ENCODE assay signal across 9 mouse cellular contexts in the genomic region with DNA sequence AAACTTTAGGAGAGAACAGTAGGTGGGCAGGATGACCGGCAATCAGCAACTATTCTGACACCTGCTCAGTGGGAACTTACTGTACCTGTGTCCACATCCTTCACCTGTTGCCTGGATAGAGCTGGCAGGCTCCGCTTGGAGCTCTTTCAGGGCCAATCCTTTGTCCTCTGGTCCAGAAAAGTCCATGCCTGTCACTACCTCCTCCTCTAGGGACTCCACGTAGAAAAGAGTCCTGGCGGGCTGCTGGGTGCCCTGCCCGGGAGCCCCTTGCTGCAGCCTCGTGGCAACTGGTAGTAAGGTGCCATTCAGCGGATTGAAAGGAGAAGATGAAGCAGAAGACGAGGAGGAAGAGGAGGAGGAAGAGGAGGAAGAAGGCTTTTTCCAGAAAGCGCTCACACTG. TPM values are rescaled to one million over a fixed set of nuclear protein-coding genes. Genes with fewer than 3 reads are reported as not detected.
DNase-seq lines count a peak whose midpoint lies in the region; ATAC-seq and TF ChIP-seq lines count a peak whose summit lies in the region.
"Had no signal": no experiment of that assay in that cellular context is flagged by ENCODE, and none has a peak within 500 bp of the region (broad histone marks: within the 10 kb centered on the region; RNA-seq: fewer than 3 reads in every experiment).

No protein-coding gene starts in this region.

- no peak for DNase-seq in heart, adult 9 months (ENCODE audit: low spot score in 2 of 2)
- DNase-seq in forebrain, embryonic 11.5 days (ENCODE audit: low spot score): peak; percentile 61
- no peak for DNase-seq in thymus, postnatal 36 days
- no peak for DNase-seq in frontal cortex, postnatal 25 days (ENCODE audit: low spot score in 2 of 2)
- DNase-seq in layer of hippocampus, adult 9-10 months (ENCODE audit: low spot score): no peak

- H3K4me2 ChIP-seq in heart, embryonic 12.5 days: peak overlapping the region; percentile 98
- H3K4me2 ChIP-seq in forebrain, embryonic 11.5 days (ENCODE audit: low read depth, low read length, severe bottlenecking): peak overlapping the region; percentile 99
- H3K4me2 ChIP-seq in limb, embryonic 15.5 days: peak overlapping the region; percentile 82

- no peaks in the 10 kb centered on the region for H3K9me3 ChIP-seq in heart, embryonic 12.5 days (replicated peaks)
- H3K9me3 ChIP-seq in E14TG2a.4 (ENCODE audit: low read length): no peaks in the 10 kb centered on the region
- H3K9me3 ChIP-seq in forebrain, embryonic 11.5 days (ENCODE audit: control insufficient read depth, low read length): no peaks in the 10 kb centered on the region
- H3K9me3 ChIP-seq in limb, embryonic 15.5 days: no peaks in the 10 kb centered on the region

- peak overlapping the region; percentile 49; the same call in 1 of the 2 replicates for H3K9ac ChIP-seq in heart, embryonic 12.5 days
- H3K9ac ChIP-seq in forebrain, embryonic 11.5 days (ENCODE audit: low read length): peak overlapping the region; percentile 63
- H3K9ac ChIP-seq in limb, embryonic 15.5 days: no peak overlapping the region

- peaks cover 15% of the 10 kb centered on the region for H3K27me3 ChIP-seq in heart, embryonic 12.5 days (replicated peaks)
- peaks cover 30% of the 10 kb centered on the region for H3K27me3 ChIP-seq in E14TG2a.4 (ENCODE audit: insufficient read depth, low read length)
- no peaks in the 10 kb centered on the region for H3K27me3 ChIP-seq in forebrain, embryonic 11.5 days (ENCODE audit: control insufficient read depth, insufficient read depth, low read length)
- H3K27me3 ChIP-seq in limb, embryonic 15.5 days: peaks cover 28% of the 10 kb centered on the region

- WGBS in heart, embryonic 12.5 days: 10% methylated on average over 9 of the region's 9 CpGs
- WGBS in forebrain, embryonic 11.5 days: 4% methylated on average over 9 of the region's 9 CpGs
- 11% methylated on average over 9 of the region's 9 CpGs for WGBS in limb, embryonic 15.5 days

- H3K27ac ChIP-seq in heart, embryonic 12.5 days (ENCODE audit: poor library complexity, severe bottlenecking): no peak overlapping the region
- H3K27ac ChIP-seq in forebrain, embryonic 11.5 days (ENCODE audit: low read depth, low read length): no peak overlapping the region
- no peak overlapping the region for H3K27ac ChIP-seq in limb, embryonic 15.5 days

- TF ChIP-seq CTCF in E14TG2a.4 (conservative IDR thresholded peaks at IDR 0.05; ENCODE audit: low read length): no peak

- no peak for ATAC-seq in heart, embryonic 12.5 days (ENCODE audit: insufficient number of reproducible peaks, low FRiP score)
- ATAC-seq in forebrain, embryonic 11.5 days (replicated peaks; ENCODE audit: low FRiP score): peak; percentile 65
- ATAC-seq in limb, embryonic 15.5 days (ENCODE audit: insufficient number of reproducible peaks, low FRiP score, low TSS enrichment, low read depth): no peak
- ATAC-seq: inflammation-experienced regulatory T-cells, adult 6 months had no signal

- H3K4me3 ChIP-seq in heart, embryonic 12.5 days: peak overlapping the region; percentile 52
- H3K4me3 ChIP-seq in E14TG2a.4 (replicated peaks; ENCODE audit: low read length): peak overlapping the region; percentile 66
- H3K4me3 ChIP-seq in forebrain, embryonic 11.5 days (ENCODE audit: low read depth, low read length): peak overlapping the region; percentile 55
- H3K4me3 ChIP-seq in limb, embryonic 15.5 days: peak overlapping the region; percentile 41

- H3K36me3 ChIP-seq in heart, embryonic 12.5 days: no peaks in the 10 kb centered on the region
- H3K36me3 ChIP-seq in E14TG2a.4 (ENCODE audit: insufficient read depth, low read length): no peaks in the 10 kb centered on the region
- H3K36me3 ChIP-seq in forebrain, embryonic 11.5 days (ENCODE audit: control insufficient read depth, insufficient read depth, low read length): no peaks in the 10 kb centered on the region
- no peaks in the 10 kb centered on the region for H3K36me3 ChIP-seq in limb, embryonic 15.5 days

- H3K4me1 ChIP-seq in heart, embryonic 12.5 days (replicated peaks): peaks cover 6% of the 10 kb centered on the region; the same call in 1 of the 2 replicates
- H3K4me1 ChIP-seq in E14TG2a.4 (replicated peaks; ENCODE audit: low read depth, low read length): peaks cover 13% of the 10 kb centered on the region; the same call in 1 of the 2 replicates
- H3K4me1 ChIP-seq in forebrain, embryonic 11.5 days (replicated peaks; ENCODE audit: control insufficient read depth, insufficient read depth, low read length): no peaks in the 10 kb centered on the region
- H3K4me1 ChIP-seq in limb, embryonic 15.5 days: peaks cover 14% of the 10 kb centered on the region; the same call in 1 of the 2 replicates

RNA-seq across cellular contexts. Expression of gene Klhl1, which starts 1.2 kb away (rescaled TPM):
- polyA plus RNA-seq in heart, embryonic 12.5 days (2016; fragmentation: Nextera tagmentation; extraction: Ambion mirVana): not detected in 2 replicates
- polyA plus RNA-seq in forebrain, embryonic 11.5 days (2014; fragmentation: Nextera tagmentation; extraction: Ambion mirVana): 0.15 and 0.21 TPM in 2 replicates
- polyA plus RNA-seq in limb, embryonic 15.5 days (2015; fragmentation: Nextera tagmentation; extraction: Ambion mirVana): 0.10 and 0.14 TPM in 2 replicates
- polyA plus RNA-seq: inflammation-experienced regulatory T-cells, adult 6 months had no signal
